Mouse (Mus musculus) spleen, postnatal 10 days (tissue): Measurements from ENCODE around the gene Ggnbp2.

Experiments used
- DNase-seq, 2 experiments: peaks; one replicate each; pipeline ENCODE4 v3.0.0; 2021 to 2022; ENCODE audit warnings: low spot score in 2 of 2

Ggnbp2 gene

DNA sequence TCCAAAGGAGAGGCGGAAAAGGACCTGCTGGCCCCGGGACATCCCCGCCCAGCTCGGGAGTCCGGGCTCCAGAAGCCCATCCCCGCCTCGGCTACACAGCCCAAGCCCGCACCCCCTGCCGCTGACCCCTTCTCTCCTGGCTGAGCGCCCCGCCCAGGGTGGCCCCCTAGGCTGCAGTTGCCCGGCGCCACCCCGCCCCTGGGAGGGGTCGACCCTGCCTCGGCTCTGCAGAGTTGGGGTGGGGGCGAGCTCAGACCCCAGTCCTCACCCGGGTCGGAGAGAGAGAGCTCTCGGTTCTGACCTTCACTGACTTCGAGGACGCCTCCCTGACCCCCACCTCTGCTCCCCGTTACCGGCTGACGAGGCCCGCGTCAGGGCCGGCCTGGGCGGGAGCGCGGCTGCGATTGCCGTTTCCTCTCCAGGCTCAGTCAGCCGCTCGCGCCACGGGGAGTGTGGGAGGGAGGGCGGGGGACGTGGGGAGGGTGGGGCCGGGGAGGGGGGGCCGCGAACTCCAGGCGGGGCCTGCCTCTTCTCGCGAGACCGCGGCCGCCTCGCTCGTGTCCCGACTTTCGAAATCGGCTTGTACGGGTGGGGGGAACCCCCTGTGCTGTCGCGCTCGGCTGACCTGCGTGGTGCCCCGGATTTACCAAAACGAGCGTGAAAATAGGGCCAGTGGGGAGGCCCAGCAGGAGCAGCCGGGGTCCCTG is at the start of gene Ggnbp2:
Ggnbp2 (minus strand) TSS at position 481 of the 707 bp plus-strand sequence.
- peak; percentile 93 to 95 for DNase-seq

- no peak for DNase-seq
These were observed 49.3 kb upstream of the Ggnbp2 start for GRCm38 (mm10) chr11:84919951-84920350.

GRCm38 (mm10) chr11:84919276-84919675 is 48.7 kb upstream of the Ggnbp2 start:
- peak; percentile 50 to 80 for DNase-seq

DNA sequence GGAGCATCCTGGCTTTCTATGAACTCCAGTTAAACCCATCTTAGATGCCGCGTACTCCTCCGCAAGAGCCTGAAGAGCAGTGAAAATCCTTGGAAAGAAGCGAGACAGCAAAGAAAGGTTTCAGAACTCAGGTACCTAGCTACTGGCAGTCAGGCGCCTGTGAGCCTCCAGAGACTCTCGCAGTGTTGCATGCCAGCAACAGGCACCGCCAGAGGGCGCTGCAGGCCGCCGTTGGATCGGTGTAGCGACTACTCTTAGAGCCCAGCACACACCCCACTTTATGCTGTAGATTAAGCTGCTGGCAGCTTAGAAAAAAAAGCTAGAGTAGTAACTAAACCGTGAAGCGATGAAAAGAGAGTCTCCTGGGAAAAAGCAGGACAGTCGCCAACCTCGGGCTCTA is 47.8 kb upstream of the Ggnbp2 start:
- peak; percentile 89 to 96 for DNase-seq

GRCm38 (mm10) chr11:84916703-84917300 is 46.2 kb upstream of the Ggnbp2 start:
- DNase-seq, result no peak

DNA sequence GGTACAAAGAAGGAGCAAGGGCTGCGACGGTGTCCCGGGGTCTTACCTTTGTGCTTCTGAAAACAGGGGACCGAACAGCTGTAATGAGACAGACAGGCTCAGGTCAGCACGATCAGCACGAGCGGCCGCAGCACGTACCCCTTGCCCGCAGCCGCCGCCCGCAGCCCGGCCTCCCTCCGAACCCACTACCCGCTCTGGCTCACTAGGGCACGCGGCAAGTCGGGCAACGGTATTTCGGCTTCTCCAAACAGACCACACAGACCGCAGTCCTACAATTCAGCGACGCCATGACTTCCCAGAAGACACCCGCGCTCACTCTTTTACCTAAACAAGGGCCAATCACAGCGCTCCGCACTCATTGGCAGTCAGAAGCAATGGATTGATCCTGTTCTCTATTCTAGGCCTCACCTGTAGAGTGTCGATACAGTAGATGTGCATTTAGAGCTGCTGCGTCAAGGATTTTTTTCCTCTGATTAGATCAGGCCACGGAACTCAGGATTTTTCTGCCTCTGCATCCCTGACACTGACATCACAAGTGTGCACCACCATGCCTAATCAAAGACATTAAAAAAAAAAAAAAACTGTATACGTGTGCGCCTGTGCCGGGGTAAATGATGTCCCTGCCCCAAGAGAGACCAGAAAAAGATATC is 45.6 kb upstream of the Ggnbp2 start, which contains the start of gene Znhit3:
Znhit3 (minus strand) TSS at position 314 of the 650 bp plus-strand sequence.
- DNase-seq, result peak; percentile 76 to 84

DNA sequence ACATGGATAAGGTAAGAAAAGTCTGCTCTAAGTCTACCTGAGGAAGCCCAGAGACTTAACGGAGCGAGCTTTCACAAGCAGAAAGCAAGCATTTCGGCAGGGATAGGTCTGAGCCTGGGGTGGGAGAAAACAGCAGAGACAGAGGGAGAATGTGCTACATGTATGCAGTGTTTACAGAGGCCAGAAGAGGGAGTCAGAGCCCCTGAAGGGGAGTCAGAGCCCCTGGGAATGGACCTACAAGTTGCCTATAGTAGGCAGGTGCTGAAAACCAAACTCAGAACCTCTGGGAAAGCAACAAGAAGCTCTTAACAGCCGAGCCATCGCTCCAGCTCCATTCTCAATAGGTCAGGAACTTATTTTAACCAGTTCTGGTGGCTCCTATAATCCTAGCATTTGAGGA is 44.1 kb upstream of the Ggnbp2 start:
- no peak for DNase-seq

- no peak for DNase-seq
These were observed 39.8 kb upstream of the Ggnbp2 start for GRCm38 (mm10) chr11:84910411-84910810.

GRCm38 (mm10) chr11:84908480-84908879 is 37.9 kb upstream of the Ggnbp2 start:
- no peak for DNase-seq

DNA sequence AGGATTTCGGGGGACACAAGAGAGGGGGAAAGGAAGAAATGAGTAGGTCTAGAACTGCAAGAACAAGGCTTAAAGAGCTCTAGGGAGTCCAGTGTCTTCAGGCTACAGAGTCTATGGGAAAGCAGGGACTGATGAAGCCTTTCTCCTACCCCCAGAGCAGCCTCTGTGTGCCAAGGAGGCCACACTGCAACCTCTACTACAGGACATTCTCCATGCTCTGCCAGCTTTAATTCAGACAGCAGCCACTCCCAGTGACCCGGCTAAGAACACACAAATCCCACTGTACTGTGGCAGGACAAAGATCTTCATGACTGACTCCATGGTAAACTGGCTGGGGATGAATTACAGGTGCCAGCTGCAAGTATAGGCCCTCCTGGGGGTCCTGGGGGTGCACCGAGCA is 36.5 kb upstream of the Ggnbp2 start:
- DNase-seq, result no peak

DNA sequence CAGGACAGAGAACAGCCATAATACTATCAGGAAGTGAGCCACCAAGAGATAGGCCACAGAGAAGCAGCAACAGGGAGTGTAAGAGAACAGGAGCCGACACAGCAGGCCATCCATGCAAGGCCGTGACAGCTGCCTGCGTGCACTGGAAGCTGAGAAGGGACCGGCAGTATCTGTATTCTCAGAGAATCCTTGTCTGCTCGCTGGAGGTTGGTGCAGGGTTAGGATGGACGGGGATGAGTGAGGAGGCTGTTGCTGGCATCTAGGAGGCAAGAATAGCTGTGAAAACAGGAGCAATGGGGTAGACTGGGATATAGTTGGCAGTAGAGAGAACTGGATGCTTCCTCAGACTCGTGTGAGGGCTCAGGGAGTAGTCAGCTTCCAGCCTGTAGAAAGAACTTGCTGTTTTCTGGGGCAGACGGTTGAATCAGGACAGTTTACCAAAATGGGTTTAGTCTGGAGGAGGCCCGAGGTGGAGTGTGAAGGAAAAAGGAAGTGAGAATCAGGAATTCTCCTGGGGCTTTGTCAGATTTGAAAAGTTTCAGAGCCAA is 34.1 kb upstream of the Ggnbp2 start:
- DNase-seq, result no peak

- no peak for DNase-seq
These were observed 22.5 kb upstream of the Ggnbp2 start for GRCm38 (mm10) chr11:84893113-84893512.

DNA sequence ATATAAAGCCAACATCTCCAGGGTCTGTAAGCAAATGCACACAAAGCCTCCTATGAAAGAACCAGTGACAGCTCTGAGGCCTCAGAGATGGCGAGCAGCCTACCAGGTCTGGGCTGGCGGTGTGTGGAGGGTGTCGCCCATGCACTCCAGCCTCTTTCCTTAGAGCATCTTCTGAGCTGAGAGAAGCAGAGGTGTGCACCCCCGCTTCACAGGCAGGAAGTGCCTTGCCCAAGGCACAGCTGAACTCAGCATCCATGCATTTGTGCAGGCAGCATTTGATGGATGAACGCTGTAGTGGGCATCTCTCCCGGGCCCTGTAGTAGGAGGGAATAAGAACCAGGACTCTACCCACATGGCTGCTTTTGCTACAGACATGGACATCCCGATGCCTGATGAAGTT is 21.1 kb upstream of the Ggnbp2 start:
- DNase-seq, result no peak

DNA sequence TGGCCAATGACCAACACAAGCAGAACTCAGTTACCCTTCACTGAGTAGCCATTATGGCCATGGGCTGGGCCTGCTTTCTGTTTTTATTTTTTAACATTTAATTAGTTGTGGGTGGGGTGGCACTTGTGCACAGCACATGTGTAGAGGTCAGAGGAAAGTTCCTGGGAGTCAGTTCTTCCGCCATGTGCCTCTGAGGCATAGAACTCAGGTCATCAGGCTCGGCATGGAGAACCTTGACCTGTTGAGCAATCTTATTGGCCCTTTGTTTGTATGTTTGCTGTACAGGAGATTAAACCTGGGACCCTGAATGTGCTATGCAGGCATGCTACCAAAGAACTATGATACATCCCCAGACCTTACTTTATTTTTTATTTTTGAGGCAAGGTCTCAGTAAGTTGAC is 18.9 kb upstream of the Ggnbp2 start:
- DNase-seq, result no peak

DNA sequence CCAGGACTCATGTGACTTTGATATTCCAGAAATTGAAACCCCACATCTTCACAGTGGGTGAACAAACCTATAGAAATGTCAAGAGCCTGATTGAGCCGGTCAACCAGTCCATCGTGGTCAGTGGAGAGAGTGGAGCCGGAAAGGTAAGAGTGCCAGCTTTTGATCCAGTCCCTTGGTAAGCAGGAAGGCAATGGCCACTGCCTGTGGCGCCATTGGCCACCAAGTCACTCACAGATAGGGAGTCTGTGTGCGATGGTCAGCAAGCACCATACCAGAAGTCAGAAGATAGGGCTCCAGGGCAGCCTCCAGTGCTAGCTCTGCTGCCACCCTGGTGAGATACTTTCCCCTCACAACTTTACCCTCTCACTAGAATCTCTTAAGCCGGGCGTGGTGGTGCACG is 17.4 kb upstream of the Ggnbp2 start:
- DNase-seq, result no peak

GRCm38 (mm10) chr11:84886767-84887511 is 16.3 kb upstream of the Ggnbp2 start:
- DNase-seq, result no peak

GRCm38 (mm10) chr11:84886236-84886635 is 15.6 kb upstream of the Ggnbp2 start:
- no peak for DNase-seq

GRCm38 (mm10) chr11:84885238-84885637 is 14.6 kb upstream of the Ggnbp2 start:
- no peak for DNase-seq

- DNase-seq, result no peak
These were observed 11.7 kb upstream of the Ggnbp2 start for GRCm38 (mm10) chr11:84882346-84882745.

DNA sequence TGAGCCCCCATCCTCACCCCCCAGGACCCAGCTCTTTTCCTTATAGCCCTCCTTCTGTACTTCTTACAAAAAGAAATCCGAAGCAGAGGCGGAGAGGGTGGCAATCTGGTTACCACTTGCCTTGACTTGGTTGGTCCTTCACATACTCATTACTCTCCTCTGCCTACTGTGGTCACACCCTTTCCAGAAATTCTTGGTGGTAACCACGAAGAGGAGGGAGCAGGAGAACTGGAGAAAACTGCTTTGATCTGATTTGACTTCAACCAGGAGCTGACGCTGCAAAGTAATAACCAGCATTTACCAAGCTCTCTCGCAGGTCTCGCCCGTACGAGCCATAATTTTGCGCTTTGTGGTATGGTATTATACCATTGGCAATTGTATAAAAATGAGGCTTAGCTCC is 10.4 kb upstream of the Ggnbp2 start:
- no peak for DNase-seq

DNA sequence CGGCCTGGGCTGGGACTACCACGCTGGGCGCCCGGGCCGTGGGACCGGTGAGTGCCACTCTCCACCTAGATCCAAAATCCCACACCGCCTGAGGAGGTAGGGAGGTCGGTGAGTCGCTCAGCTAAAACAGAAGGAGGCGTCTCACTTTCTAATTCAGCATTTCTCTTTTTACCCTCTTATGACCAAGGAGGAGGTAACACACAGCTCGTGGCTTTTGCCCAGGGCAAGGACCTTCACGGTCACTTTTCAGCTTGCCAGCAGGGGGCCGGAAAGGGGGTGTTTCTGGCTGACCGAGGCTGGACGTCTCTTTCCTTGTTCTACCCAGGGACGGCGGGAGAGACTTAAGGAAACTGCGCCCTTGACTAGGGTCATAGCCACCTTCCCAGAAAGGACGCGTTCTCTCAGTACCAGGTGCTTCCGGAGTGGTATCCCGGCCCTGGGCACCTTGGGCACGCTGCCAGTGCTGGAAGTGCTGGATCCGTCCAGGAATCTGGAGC is 9.9 kb upstream of the Ggnbp2 start:
- DNase-seq, result peak in 1 of 2 experiments; percentile 68
